Mouse (Mus musculus) lung, postnatal 25 days (tissue): ENCODE measurements at regions not wholly inside any gene's neighbourhood (a gene's known extent, or its start where the extent isn't known, plus 50 kb on each side); places are given as distances from the start of the nearest gene placed in this dataset.

ENCODE experiments used
- DNase-seq: peaks from one replicate; pipeline ENCODE4 v3.0.0; 2022; ENCODE audit warnings: low spot score

- no peak for DNase-seq
Measured at GRCm38 (mm10) chr11:90797577-90797976, 109.4 kb upstream of the Tom1l1 start.

GRCm38 (mm10) chr11:90783537-90783936 lies 95.4 kb upstream of the Tom1l1 start:
- no peak for DNase-seq

- no peak for DNase-seq
Measured at GRCm38 (mm10) chr11:90782975-90783374, 94.8 kb upstream of the Tom1l1 start.

GRCm38 (mm10) chr11:90775752-90776151 lies 87.6 kb upstream of the Tom1l1 start:
- DNase-seq, result no peak

GRCm38 (mm10) chr11:90755981-90756380 lies 67.8 kb upstream of the Tom1l1 start:
- DNase-seq, result no peak

GRCm38 (mm10) chr11:90748448-90748847 lies 60.3 kb upstream of the Tom1l1 start:
- no peak for DNase-seq

- DNase-seq, result no peak
Measured at GRCm38 (mm10) chr11:90741952-90742617, 53.9 kb upstream of the Tom1l1 start.

GRCm38 (mm10) chr11:90739501-90739900 lies 51.3 kb upstream of the Tom1l1 start:
- no peak for DNase-seq

- DNase-seq, result no peak
Measured at GRCm38 (mm10) chr11:90738741-90739140, 50.6 kb upstream of the Tom1l1 start.
